Mouse (Mus musculus) limb, embryonic 13.5 days (tissue): ENCODE results near the gene Defb36. TPM values are rescaled to one million over a fixed set of nuclear protein-coding genes. Genes with fewer than 3 reads are reported as not detected.

Experiments used
- ATAC-seq: fragments of 200-750 bp; cut with Nextera tagmentation; 2 replicates; pipeline ENCODE4 v1.8.0; 2017; ENCODE audit warnings: low read depth, moderate number of reproducible peaks, moderate TSS enrichment; ENCODE audit not compliant: low FRiP score
- H3K27ac ChIP-seq: fragments of 300-500 bp; sonication (generic); 2 replicates; pipeline ENCODE4 v1.5.1; 2015; ENCODE audit warnings: inconsistent platforms, mild to moderate bottlenecking, moderate library complexity
- H3K27me3 ChIP-seq: fragments of 300-500 bp; sonication (generic); 2 replicates; pipeline ENCODE4 v1.6.1; 2015; ENCODE audit warnings: mild to moderate bottlenecking, inconsistent platforms
- H3K36me3 ChIP-seq: fragments of 300-500 bp; sonication (generic); 2 replicates; pipeline ENCODE4 v1.6.1; 2015; ENCODE audit warnings: inconsistent platforms, mild to moderate bottlenecking, moderate library complexity
- H3K4me1 ChIP-seq: fragments of 300-500 bp; sonication (generic); 2 replicates; pipeline ENCODE4 v1.6.1; 2015; ENCODE audit warnings: inconsistent platforms
- H3K4me2 ChIP-seq: fragments of 300-500 bp; sonication (generic); replicated peaks from 2 replicates; pipeline ENCODE4 v1.6.1; 2015; ENCODE audit warnings: inconsistent platforms, mild to moderate bottlenecking, moderate library complexity
- H3K4me3 ChIP-seq: fragments of 300-500 bp; sonication (generic); 2 replicates; pipeline ENCODE4 v1.5.1; 2015; ENCODE audit warnings: moderate library complexity, mild to moderate bottlenecking, inconsistent platforms
- H3K9ac ChIP-seq: fragments of 300-500 bp; sonication (generic); 2 replicates; pipeline ENCODE4 v1.6.1; 2015; ENCODE audit warnings: mild to moderate bottlenecking, inconsistent platforms
- H3K9me3 ChIP-seq: fragments of 300-500 bp; sonication (generic); 2 replicates; pipeline ENCODE4 v1.6.1; 2016; ENCODE audit warnings: inconsistent platforms
- WGBS: fragments of 180-500 bp; shearing (Covaris S2); methylation state at CpG from one replicate; pipeline ENCODE4 v1.1.7; 2015; 5-methylcytosine and 5-hydroxymethylcytosine counted together
- polyA plus RNA-seq: library from polyadenylated mRNA; unstranded; fragments of >200 nt; fragmentation: Nextera tagmentation; extraction: Ambion mirVana; gene quantifications from 2 replicates; pipeline ENCODE4 v1.2.1, GENCODE M21; 2015

The Defb36 gene
- polyA plus RNA-seq, 1 experiment from 2014 or later, result not detected

DNA sequence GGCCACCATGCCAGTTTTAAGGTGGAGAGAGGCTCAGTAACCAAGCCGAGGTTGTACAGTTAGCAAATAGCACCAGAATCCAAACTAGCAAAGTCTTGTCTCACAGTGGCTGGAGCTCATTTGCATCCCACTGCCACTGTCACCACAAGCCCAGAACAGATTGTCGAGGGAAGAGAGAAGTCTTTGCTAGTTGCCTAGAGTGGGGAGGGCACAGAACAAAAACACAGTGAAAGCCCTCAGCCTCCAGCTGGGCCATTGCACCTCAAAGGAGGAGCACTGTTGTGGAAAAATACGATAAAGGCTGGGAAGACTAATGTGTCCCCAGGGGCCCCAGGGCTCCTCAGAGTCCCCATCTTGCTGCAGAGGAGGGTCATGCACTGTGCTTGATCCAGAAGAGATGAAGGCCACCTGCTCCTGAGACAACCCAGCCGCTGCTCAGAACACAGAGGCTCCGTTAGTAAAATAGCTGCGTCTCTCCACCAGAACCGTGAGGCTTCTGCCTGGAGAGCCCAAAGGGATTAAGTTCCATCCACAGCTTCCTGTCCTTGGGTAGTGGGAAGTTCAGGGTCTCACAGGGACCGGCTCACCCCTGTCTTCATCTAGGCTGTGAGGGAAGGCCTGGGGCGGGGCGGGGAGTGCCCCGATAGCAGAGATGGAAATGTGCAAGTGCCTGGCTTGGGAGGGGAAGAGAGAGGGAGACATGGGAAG lies 35.4 kb downstream of the Defb36 start:
- Histone ChIP-seq H3K4me3 (no peak overlapping the region), H3K4me2 (no peak overlapping the region), H3K9ac (no peak overlapping the region), H3K4me1 (peaks cover 12% of the 10 kb centered on the region; the same call in 1 of the 2 replicates), H3K9me3 (no peaks in the 10 kb centered on the region), H3K27ac (no peak overlapping the region; the same call in 1 of the 2 replicates), H3K36me3 (no peaks in the 10 kb centered on the region), H3K27me3 (peaks cover 1% of the 10 kb centered on the region; the same call in 1 of the 2 replicates)
- no peak for ATAC-seq
- 42% methylated on average over 11 of the region's 11 CpGs for WGBS

DNA sequence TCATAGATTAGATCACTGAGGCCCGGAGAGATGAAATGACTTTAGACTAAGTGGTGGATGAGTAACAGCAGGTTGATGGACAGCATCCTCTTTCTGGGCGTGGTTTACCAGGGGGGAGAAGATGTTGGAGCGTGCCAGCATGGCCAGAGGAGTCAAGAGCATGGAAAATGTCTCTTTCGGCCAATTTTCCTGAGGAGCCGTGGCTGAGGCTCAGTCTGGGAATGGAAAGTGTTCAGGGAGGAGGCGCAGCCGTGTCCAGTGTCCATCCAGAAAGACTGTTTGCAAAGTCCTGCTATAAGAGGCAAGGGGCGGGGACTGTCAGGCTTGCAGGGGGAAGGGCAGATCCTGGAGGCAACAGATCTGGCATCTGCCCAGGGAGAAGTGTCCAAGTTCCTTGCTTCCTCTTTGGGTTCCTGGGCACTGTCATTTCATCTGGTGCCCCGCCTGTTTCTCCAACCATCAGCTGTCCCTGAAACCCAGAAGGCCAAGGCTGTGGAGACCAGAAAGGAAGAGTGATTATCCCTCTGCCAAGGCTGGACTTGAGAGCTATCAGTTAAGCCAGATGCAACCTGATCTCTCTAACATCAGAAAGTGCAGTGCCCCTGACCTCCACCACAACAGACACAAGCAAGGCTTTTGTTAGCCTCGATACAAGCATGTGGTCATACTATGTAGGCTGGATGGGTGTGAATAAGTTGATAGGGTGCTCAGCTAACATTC lies 48.9 kb downstream of the Defb36 start:
- ATAC-seq, result no peak
- Histone ChIP-seq H3K9ac (no peak overlapping the region), H3K4me2 (no peak overlapping the region), H3K27me3 (no peaks in the 10 kb centered on the region), H3K36me3 (no peaks in the 10 kb centered on the region), H3K9me3 (no peaks in the 10 kb centered on the region), H3K4me1 (no peaks in the 10 kb centered on the region), H3K27ac (no peak overlapping the region), H3K4me3 (no peak overlapping the region)
- WGBS, result 69% methylated on average over 10 of the region's 10 CpGs

DNA sequence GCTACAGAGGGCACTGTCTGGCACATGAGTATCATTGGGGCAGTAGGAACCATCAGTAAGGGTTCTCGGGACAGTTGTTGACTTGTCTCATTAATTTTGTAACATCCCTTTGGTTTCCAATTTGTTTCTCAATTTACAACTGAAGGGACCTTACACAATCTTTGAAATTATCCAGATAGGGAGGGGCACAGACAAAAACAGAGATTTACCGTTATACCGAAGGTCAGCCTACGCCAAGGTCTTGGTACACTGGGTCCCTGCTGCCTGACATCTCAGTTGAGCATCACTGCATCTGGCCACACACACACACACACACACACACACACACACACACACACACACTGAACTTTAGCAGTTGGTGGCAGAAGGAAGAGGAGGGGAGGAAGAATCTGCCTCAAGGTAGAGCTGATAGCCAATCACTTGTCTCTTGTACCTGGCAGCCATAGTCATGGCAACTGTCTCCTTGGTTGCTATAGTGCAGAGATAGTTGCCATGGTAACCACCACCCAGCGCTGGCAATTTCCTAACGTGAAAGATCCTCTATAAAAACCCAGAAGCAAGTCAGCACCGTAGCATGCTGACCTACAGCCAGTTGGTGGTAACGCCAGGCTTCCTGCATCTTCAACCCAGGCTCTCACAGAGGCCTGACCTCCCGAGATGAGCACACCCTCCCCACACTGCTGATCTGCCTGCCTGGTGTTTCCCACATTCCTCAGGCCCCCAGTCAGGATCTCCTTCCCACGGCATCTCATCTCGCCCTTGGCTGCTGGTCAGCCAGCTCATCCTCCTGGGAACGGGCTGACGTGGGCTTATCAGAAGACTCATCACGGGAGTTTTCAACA lies 50.0 kb downstream of the Defb36 start:
- Histone ChIP-seq H3K27ac (no peak overlapping the region), H3K9ac (no peak overlapping the region), H3K4me2 (no peak overlapping the region), H3K9me3 (no peaks in the 10 kb centered on the region), H3K27me3 (no peaks in the 10 kb centered on the region), H3K36me3 (no peaks in the 10 kb centered on the region), H3K4me3 (no peak overlapping the region), H3K4me1 (no peaks in the 10 kb centered on the region)
- no peak for ATAC-seq
- WGBS, result 44% methylated on average over 14 of the region's 14 CpGs

DNA sequence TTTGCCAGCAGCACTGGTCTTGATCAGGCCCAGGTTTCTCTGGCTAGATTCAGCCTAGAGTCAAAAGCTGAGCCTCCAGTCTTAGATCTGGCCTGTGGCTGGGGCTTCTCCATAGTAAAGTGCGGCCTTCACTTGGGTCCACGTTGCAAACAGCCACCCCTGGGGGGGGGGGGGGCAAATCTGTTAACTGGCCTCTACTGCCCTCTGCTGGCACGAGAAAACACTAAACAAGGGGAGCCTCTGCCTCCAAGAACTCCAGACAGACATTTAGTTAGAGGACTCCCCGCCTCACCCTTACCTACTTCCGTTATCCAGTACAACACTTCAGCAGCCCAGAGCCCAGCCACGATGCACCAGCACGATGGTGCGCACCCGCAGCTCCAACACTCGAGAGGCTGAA lies 53.3 kb downstream of the Defb36 start:
- no peaks in the 10 kb centered on the region for H3K4me1 ChIP-seq
- ATAC-seq, result no peak
- 62% methylated on average over 10 of the region's 10 CpGs for WGBS
- H3K9ac ChIP-seq, result no peak overlapping the region
- no peak overlapping the region for H3K27ac ChIP-seq
- no peaks in the 10 kb centered on the region for H3K27me3 ChIP-seq
- no peaks in the 10 kb centered on the region for H3K9me3 ChIP-seq
- no peak overlapping the region for H3K4me2 ChIP-seq
- no peak overlapping the region for H3K4me3 ChIP-seq
- H3K36me3 ChIP-seq, result no peaks in the 10 kb centered on the region

DNA sequence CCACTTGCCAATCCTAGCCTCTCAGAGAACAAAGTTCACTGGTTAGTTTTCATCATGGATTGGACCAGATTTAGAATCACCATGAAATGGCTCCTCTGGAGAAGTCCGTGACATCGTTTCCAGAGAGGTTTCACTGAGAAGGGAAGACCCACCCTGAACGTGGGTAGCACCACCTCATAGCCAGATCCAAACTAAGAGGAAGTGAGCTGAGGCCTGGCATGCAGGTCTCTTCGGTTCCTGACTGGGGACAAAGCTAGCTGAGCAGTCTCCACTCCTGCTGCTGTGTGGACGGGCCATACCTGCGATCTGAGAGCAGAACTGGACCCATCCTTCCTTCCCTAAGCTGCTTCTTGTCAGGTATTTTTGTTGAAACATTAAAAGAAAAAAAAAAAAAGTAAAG lies 57.0 kb downstream of the Defb36 start:
- 76% methylated on average over 6 of the region's 6 CpGs for WGBS
- Histone ChIP-seq H3K9ac (no peak overlapping the region), H3K27me3 (0 out of 2 replicates have a peak, but pooled peaks cover 2% of the 10 kb centered on the region), H3K27ac (no peak overlapping the region), H3K4me2 (no peak overlapping the region), H3K36me3 (no peaks in the 10 kb centered on the region), H3K4me3 (no peak overlapping the region), H3K9me3 (no peaks in the 10 kb centered on the region), H3K4me1 (no peaks in the 10 kb centered on the region)
- no peak for ATAC-seq

Other genes with a start within 250 kb of the Defb36 start
- 4.4 and 4.6 TPM in 2 replicates for gene Nrsn2, start 227.7 kb upstream of the Defb36 start, polyA plus RNA-seq
- 11.3 and 11.9 TPM in 2 replicates for gene Sox12, start 206.3 kb upstream of the Defb36 start, polyA plus RNA-seq
- 45.5 and 48.6 TPM in 2 replicates for gene Zcchc3, start 189.3 kb upstream of the Defb36 start, polyA plus RNA-seq
- gene 6820408C15Rik, start 188.7 kb upstream of the Defb36 start, polyA plus RNA-seq, result 0.18 and 0.19 TPM in 2 replicates
- not detected in 2 replicates for gene Defb23, start 139.7 kb upstream of the Defb36 start, polyA plus RNA-seq
- not detected in 2 replicates for gene Defb20, start 127.3 kb upstream of the Defb36 start, polyA plus RNA-seq
- gene Defb22, start 114.2 kb upstream of the Defb36 start, polyA plus RNA-seq, result not detected in 2 replicates
- gene Defb26, start 92.6 kb upstream of the Defb36 start, polyA plus RNA-seq, result not detected in 2 replicates
- gene Defb28, start 86.1 kb upstream of the Defb36 start, polyA plus RNA-seq, result not detected in 2 replicates
- not detected in 2 replicates for gene Defb29, start 64.2 kb upstream of the Defb36 start, polyA plus RNA-seq
- gene Gm17416, start 35.0 kb upstream of the Defb36 start, polyA plus RNA-seq, result not detected in 2 replicates
- gene Defb21, start 31.6 kb upstream of the Defb36 start, polyA plus RNA-seq, result not detected in 2 replicates
- gene Defb19, start 24.0 kb upstream of the Defb36 start, polyA plus RNA-seq, result not detected in 2 replicates
- gene Defb45, start 4.9 kb upstream of the Defb36 start, polyA plus RNA-seq, result not detected in 2 replicates
- 2.0 TPM in 1 of 2 replicates, not detected in the other for gene Defb25, start 18.7 kb downstream of the Defb36 start, polyA plus RNA-seq
- gene Rem1, start 22.6 kb downstream of the Defb36 start, polyA plus RNA-seq, result 2.1 and 2.9 TPM in 2 replicates
- 156 and 159 TPM in 2 replicates for gene H13, start 65.1 kb downstream of the Defb36 start, polyA plus RNA-seq
- 29.2 and 30.0 TPM in 2 replicates for gene Mcts2, start 82.7 kb downstream of the Defb36 start, polyA plus RNA-seq
- 232 and 236 TPM in 2 replicates for gene Id1, start 131.9 kb downstream of the Defb36 start, polyA plus RNA-seq
- gene Cox4i2, start 149.8 kb downstream of the Defb36 start, polyA plus RNA-seq, result 32.0 and 34.4 TPM in 2 replicates
- gene Bcl2l1, start 227.4 kb downstream of the Defb36 start, polyA plus RNA-seq, result 93.3 and 93.5 TPM in 2 replicates
- 83.1 and 86.8 TPM in 2 replicates for gene Tpx2, start 243.6 kb downstream of the Defb36 start, polyA plus RNA-seq